Mouse (Mus musculus) thymus, adult 2 months (tissue): ENCODE measurements around the gene Bckdk.

Experiments
- CTCF ChIP-seq: fragments of 200-500 bp; IDR thresholded peaks from 2 replicates; pipeline ENCODE4 v1.5.1; 2012; ENCODE audit warnings: mild to moderate bottlenecking, control low read depth, low read length, moderate library complexity, borderline replicate concordance; ENCODE audit not compliant: control insufficient read depth, poor library complexity, insufficient read depth; ENCODE audit errors: extremely low read depth
- POLR2A ChIP-seq: fragments of 200-500 bp; IDR thresholded peaks from 2 replicates; pipeline ENCODE4 v1.6.1; 2012; ENCODE audit warnings: mild to moderate bottlenecking, low read length, control low read depth, moderate library complexity; ENCODE audit not compliant: control insufficient read depth, poor library complexity, insufficient read depth; ENCODE audit errors: extremely low read depth

DNA sequence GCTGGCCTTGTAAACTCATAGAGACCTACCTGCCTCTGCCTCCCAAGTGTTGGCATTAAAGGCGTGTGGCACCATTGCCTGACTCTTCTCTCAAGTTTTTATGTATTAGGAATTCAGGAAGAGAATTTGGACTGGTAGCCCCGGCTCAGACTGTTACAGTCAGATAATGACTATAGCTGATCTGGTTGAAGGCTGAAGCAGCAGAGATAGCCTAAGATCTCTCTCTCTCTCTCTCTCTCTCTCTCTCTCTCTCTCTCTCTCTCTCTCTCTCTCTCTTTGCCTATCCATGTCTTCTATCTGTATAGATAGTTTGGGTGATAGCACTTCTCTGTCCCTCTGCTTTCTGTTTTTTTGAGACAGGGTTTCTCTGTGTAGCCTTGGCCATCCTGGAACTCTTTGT, 2.1 kb upstream of the Bckdk start:
- TF ChIP-seq CTCF (no peak), POLR2A (no peak)
